Mouse (Mus musculus): ENCODE data around the gene Usp30.

The Usp30 gene

GRCm38 (mm10) chr5:114067543-114067942 is 2.3 kb downstream of the Usp30 start:
- no peak for DNase-seq

GRCm38 (mm10) chr5:114067982-114068381 is 2.7 kb downstream of the Usp30 start:
- no peak for DNase-seq

- DNase-seq = no peak
Observed at GRCm38 (mm10) chr5:114070858-114071257, 5.6 kb downstream of the Usp30 start.

- no peak for DNase-seq
Observed at GRCm38 (mm10) chr5:114072262-114072661, 7.0 kb downstream of the Usp30 start.

- no peak for DNase-seq
Observed at GRCm38 (mm10) chr5:114077009-114077408, 11.7 kb downstream of the Usp30 start.

- DNase-seq = no peak
Observed at GRCm38 (mm10) chr5:114085501-114085900, 20.2 kb downstream of the Usp30 start.

- DNase-seq = no peak
Observed at GRCm38 (mm10) chr5:114087875-114088480, 22.7 kb downstream of the Usp30 start.

- DNase-seq = no peak
Observed at GRCm38 (mm10) chr5:114090421-114091013, 25.3 kb downstream of the Usp30 start.

GRCm38 (mm10) chr5:114091057-114091807 is 26.0 kb downstream of the Usp30 start, which contains the start of gene Svop:
Gene Svop, minus strand, starts transcription at chr5:114091570.
- peak; percentile 59 for DNase-seq

GRCm38 (mm10) chr5:114099709-114100389 is 34.6 kb downstream of the Usp30 start:
- DNase-seq = peak; percentile 83

GRCm38 (mm10) chr5:114100390-114101099 is 35.3 kb downstream of the Usp30 start:
- DNase-seq = peak; percentile 17

- no peak for DNase-seq
Observed at GRCm38 (mm10) chr5:114101873-114102272, 36.6 kb downstream of the Usp30 start.

GRCm38 (mm10) chr5:114102807-114103206 is 37.5 kb downstream of the Usp30 start:
- DNase-seq = no peak

- DNase-seq = no peak
Observed at GRCm38 (mm10) chr5:114106391-114106935, 41.2 kb downstream of the Usp30 start.

GRCm38 (mm10) chr5:114113334-114113733 is 48.1 kb downstream of the Usp30 start:
- no peak for DNase-seq

GRCm38 (mm10) chr5:114115030-114115429 is 49.8 kb downstream of the Usp30 start:
- DNase-seq = no peak

- no peak for DNase-seq
Observed at GRCm38 (mm10) chr5:114116586-114116985, 51.3 kb downstream of the Usp30 start.

- DNase-seq = no peak
Observed at GRCm38 (mm10) chr5:114119806-114120205, 54.5 kb downstream of the Usp30 start.

GRCm38 (mm10) chr5:114126008-114126407 is 60.7 kb downstream of the Usp30 start:
- DNase-seq = no peak

GRCm38 (mm10) chr5:114126499-114127244 is 61.4 kb downstream of the Usp30 start:
- no peak for DNase-seq

All from kidney, adult 11 months (tissue).